In the genomic region with DNA sequence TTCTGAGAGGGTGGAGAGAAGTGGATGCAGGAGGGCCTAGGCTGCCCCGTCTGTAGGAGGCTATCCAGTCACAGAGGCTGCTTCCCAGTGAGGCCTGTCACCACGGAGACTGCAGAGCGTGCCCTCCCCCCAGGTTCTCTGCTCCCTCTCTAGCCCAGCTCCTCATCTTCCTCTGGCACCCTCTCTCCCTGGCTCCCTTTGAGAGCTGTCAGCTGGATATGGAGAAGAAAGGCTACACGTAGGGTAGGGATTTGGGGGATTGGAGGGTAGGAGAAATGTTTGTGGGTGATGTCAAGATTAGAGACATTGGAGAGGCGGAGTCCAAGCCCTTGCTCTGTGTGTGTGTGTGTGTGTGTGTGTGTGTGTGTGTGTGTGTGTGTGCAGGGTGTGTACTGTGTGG, we compare ENCODE assay signal across 8 mouse cellular contexts. TPM values are rescaled to one million over a fixed set of nuclear protein-coding genes. Genes with fewer than 3 reads are reported as not detected.
DNase-seq lines count a peak whose midpoint lies in the region; ATAC-seq and TF ChIP-seq lines count a peak whose summit lies in the region.

No protein-coding gene starts in this region.

- no peak overlapping the region for H3K4me3 ChIP-seq in lung, embryonic 14.5 days (ENCODE audit: low read depth, low read length)
- H3K4me3 ChIP-seq in embryonic facial prominence, embryonic 15.5 days (replicated peaks) = no peak overlapping the region
- peak overlapping the region; percentile 69 for H3K4me3 ChIP-seq in hindbrain, embryonic 13.5 days
- H3K4me3 ChIP-seq in midbrain, embryonic 16.5 days (ENCODE audit: low read depth, low read length) = peak overlapping the region; percentile 78

- WGBS in lung, embryonic 14.5 days = 46% methylated on average over 5 of the region's 5 CpGs
- WGBS in embryonic facial prominence, embryonic 15.5 days = 47% methylated on average over 5 of the region's 5 CpGs
- 21% methylated on average over 5 of the region's 5 CpGs for WGBS in hindbrain, embryonic 13.5 days
- WGBS in midbrain, embryonic 16.5 days = 26% methylated on average over 5 of the region's 5 CpGs

- DNase-seq in lung, embryonic 14.5 days = no peak
- no peak for DNase-seq in lung, postnatal 36 days
- DNase-seq in spleen, postnatal 36 days (ENCODE audit: low spot score in 2 of 2) = no peak
- no peak for DNase-seq in kidney, postnatal 14 days

- H3K4me1 ChIP-seq in lung, embryonic 14.5 days (ENCODE audit: insufficient read depth) = peaks cover 47% of the 10 kb centered on the region
- peaks cover 84% of the 10 kb centered on the region for H3K4me1 ChIP-seq in embryonic facial prominence, embryonic 15.5 days
- peaks cover 88% of the 10 kb centered on the region for H3K4me1 ChIP-seq in hindbrain, embryonic 13.5 days (replicated peaks)
- H3K4me1 ChIP-seq in midbrain, embryonic 16.5 days (ENCODE audit: control insufficient read depth, insufficient read depth, low read length) = peaks cover 75% of the 10 kb centered on the region

- TF ChIP-seq CTCF in lung, embryonic 14.5 days (IDR thresholded peaks at IDR 0.05; ENCODE audit: low read depth) = no peak

- no peaks in the 10 kb centered on the region for H3K27me3 ChIP-seq in lung, embryonic 14.5 days (ENCODE audit: insufficient read depth, low read length)
- H3K27me3 ChIP-seq in embryonic facial prominence, embryonic 15.5 days = no peaks in the 10 kb centered on the region
- no peaks in the 10 kb centered on the region for H3K27me3 ChIP-seq in hindbrain, embryonic 13.5 days
- H3K27me3 ChIP-seq in midbrain, embryonic 16.5 days (ENCODE audit: control insufficient read depth, insufficient read depth, low read depth, low read length) = no peaks in the 10 kb centered on the region

- H3K36me3 ChIP-seq in lung, embryonic 14.5 days (ENCODE audit: insufficient read depth) = peaks cover 5% of the 10 kb centered on the region; the same call in 1 of the 2 replicates
- peaks cover 2% of the 10 kb centered on the region; the same call in 1 of the 2 replicates for H3K36me3 ChIP-seq in embryonic facial prominence, embryonic 15.5 days
- H3K36me3 ChIP-seq in hindbrain, embryonic 13.5 days = peaks cover 3% of the 10 kb centered on the region
- peaks cover 1% of the 10 kb centered on the region for H3K36me3 ChIP-seq in midbrain, embryonic 16.5 days (ENCODE audit: control insufficient read depth, insufficient read depth, low read length)

- H3K9ac ChIP-seq in lung, embryonic 14.5 days = no peak overlapping the region; the same call in 1 of the 2 replicates
- H3K9ac ChIP-seq in embryonic facial prominence, embryonic 15.5 days = no peak overlapping the region
- H3K9ac ChIP-seq in hindbrain, embryonic 13.5 days = peak overlapping the region; percentile 89
- peak overlapping the region; percentile 85 for H3K9ac ChIP-seq in midbrain, embryonic 16.5 days (ENCODE audit: low read depth, low read length)

- no peak for ATAC-seq in lung, embryonic 14.5 days (ENCODE audit: insufficient read depth)
- no peak for ATAC-seq in embryonic facial prominence, embryonic 15.5 days (ENCODE audit: insufficient number of reproducible peaks, low FRiP score, low TSS enrichment, low read depth)
- no peak for ATAC-seq in hindbrain, embryonic 13.5 days (ENCODE audit: low FRiP score)
- no peak for ATAC-seq in midbrain, embryonic 16.5 days
- ATAC-seq in activated CD4-positive, CD25-positive, alpha-beta regulatory T cell, adult 4 months = no peak

- peak overlapping the region; percentile 96 for H3K4me2 ChIP-seq in lung, embryonic 14.5 days
- H3K4me2 ChIP-seq in embryonic facial prominence, embryonic 15.5 days (replicated peaks) = peak overlapping the region; percentile 95; the same call in 1 of the 2 replicates
- peak overlapping the region; percentile 85 for H3K4me2 ChIP-seq in hindbrain, embryonic 13.5 days
- H3K4me2 ChIP-seq in midbrain, embryonic 16.5 days (ENCODE audit: low read length) = peak overlapping the region; percentile 91

- H3K9me3 ChIP-seq in lung, embryonic 14.5 days (ENCODE audit: low read depth, low read length) = no peaks in the 10 kb centered on the region
- H3K9me3 ChIP-seq in embryonic facial prominence, embryonic 15.5 days (replicated peaks) = no peaks in the 10 kb centered on the region
- no peaks in the 10 kb centered on the region for H3K9me3 ChIP-seq in hindbrain, embryonic 13.5 days
- H3K9me3 ChIP-seq in midbrain, embryonic 16.5 days (replicated peaks; ENCODE audit: control insufficient read depth, low read length, poor library complexity, severe bottlenecking) = no peaks in the 10 kb centered on the region

- peak overlapping the region; percentile 36; the same call in 1 of the 2 replicates for H3K27ac ChIP-seq in lung, embryonic 14.5 days (ENCODE audit: low read depth)
- H3K27ac ChIP-seq in embryonic facial prominence, embryonic 15.5 days (replicated peaks) = 0 out of 2 replicates have a peak overlapping the region, but pooled peaks have one; percentile 5
- H3K27ac ChIP-seq in hindbrain, embryonic 13.5 days = peak overlapping the region; percentile 95
- peak overlapping the region; percentile 93; the same call in 1 of the 2 replicates for H3K27ac ChIP-seq in midbrain, embryonic 16.5 days (ENCODE audit: low read length)

RNA-seq across cellular contexts. Expression of a gene that starts 8.8 kb away (rescaled TPM):
- polyA plus RNA-seq in lung, embryonic 14.5 days (2014; fragmentation: Nextera tagmentation; extraction: Ambion mirVana) = 1.8 and 2.0 TPM in 2 replicates
- polyA plus RNA-seq in embryonic facial prominence, embryonic 15.5 days (2015; fragmentation: Nextera tagmentation; extraction: Ambion mirVana) = 2.2 and 3.2 TPM in 2 replicates
- 4.6 and 5.9 TPM in 2 replicates for polyA plus RNA-seq in hindbrain, embryonic 13.5 days (2015; fragmentation: Nextera tagmentation; extraction: Ambion mirVana)
- polyA plus RNA-seq in midbrain, embryonic 16.5 days (2015; fragmentation: Nextera tagmentation; extraction: Ambion mirVana) = 4.3 and 4.6 TPM in 2 replicates
- not detected for polyA plus RNA-seq in activated CD4-positive, CD25-positive, alpha-beta regulatory T cell, adult 4 months (2017; shearing (Covaris generic))

RNA-seq across cellular contexts. Expression of a gene that starts 10.5 kb away (rescaled TPM):
- 163 TPM in 2 replicates for polyA plus RNA-seq in lung, embryonic 14.5 days (2014; fragmentation: Nextera tagmentation; extraction: Ambion mirVana)
- polyA plus RNA-seq in embryonic facial prominence, embryonic 15.5 days (2015; fragmentation: Nextera tagmentation; extraction: Ambion mirVana) = 172 and 180 TPM in 2 replicates
- polyA plus RNA-seq in hindbrain, embryonic 13.5 days (2015; fragmentation: Nextera tagmentation; extraction: Ambion mirVana) = 133 and 148 TPM in 2 replicates
- 130 TPM in 2 replicates for polyA plus RNA-seq in midbrain, embryonic 16.5 days (2015; fragmentation: Nextera tagmentation; extraction: Ambion mirVana)
- 100 to 1,000 TPM; 147 to 198 TPM for polyA plus RNA-seq in activated CD4-positive, CD25-positive, alpha-beta regulatory T cell, adult 4 months (2017; shearing (Covaris generic))

RNA-seq across cellular contexts. Expression of a gene that starts 17.0 kb away (rescaled TPM):
- 5.1 and 7.5 TPM in 2 replicates for polyA plus RNA-seq in lung, embryonic 14.5 days (2014; fragmentation: Nextera tagmentation; extraction: Ambion mirVana)
- polyA plus RNA-seq in embryonic facial prominence, embryonic 15.5 days (2015; fragmentation: Nextera tagmentation; extraction: Ambion mirVana) = 13.6 and 17.4 TPM in 2 replicates
- 17.9 and 19.2 TPM in 2 replicates for polyA plus RNA-seq in hindbrain, embryonic 13.5 days (2015; fragmentation: Nextera tagmentation; extraction: Ambion mirVana)
- 24.5 and 28.0 TPM in 2 replicates for polyA plus RNA-seq in midbrain, embryonic 16.5 days (2015; fragmentation: Nextera tagmentation; extraction: Ambion mirVana)
- polyA plus RNA-seq in activated CD4-positive, CD25-positive, alpha-beta regulatory T cell, adult 4 months (2017; shearing (Covaris generic)) = 10 to 100 TPM; 10.4 to 13.5 TPM

RNA-seq across cellular contexts. Expression of a gene that starts 23.1 kb away (rescaled TPM):
- polyA plus RNA-seq in lung, embryonic 14.5 days (2014; fragmentation: Nextera tagmentation; extraction: Ambion mirVana) = 13.3 TPM in 2 replicates
- polyA plus RNA-seq in embryonic facial prominence, embryonic 15.5 days (2015; fragmentation: Nextera tagmentation; extraction: Ambion mirVana) = 13.8 and 15.6 TPM in 2 replicates
- 17.8 and 18.0 TPM in 2 replicates for polyA plus RNA-seq in hindbrain, embryonic 13.5 days (2015; fragmentation: Nextera tagmentation; extraction: Ambion mirVana)
- polyA plus RNA-seq in midbrain, embryonic 16.5 days (2015; fragmentation: Nextera tagmentation; extraction: Ambion mirVana) = 13.8 and 15.9 TPM in 2 replicates
- 1 to 10 TPM; 8.6 to 9.8 TPM for polyA plus RNA-seq in activated CD4-positive, CD25-positive, alpha-beta regulatory T cell, adult 4 months (2017; shearing (Covaris generic))

RNA-seq across cellular contexts. Expression of a gene that starts 33.0 kb away (rescaled TPM):
- 6.3 and 9.6 TPM in 2 replicates for polyA plus RNA-seq in lung, embryonic 14.5 days (2014; fragmentation: Nextera tagmentation; extraction: Ambion mirVana)
- 6.5 and 7.4 TPM in 2 replicates for polyA plus RNA-seq in embryonic facial prominence, embryonic 15.5 days (2015; fragmentation: Nextera tagmentation; extraction: Ambion mirVana)
- polyA plus RNA-seq in hindbrain, embryonic 13.5 days (2015; fragmentation: Nextera tagmentation; extraction: Ambion mirVana) = 3.6 and 4.5 TPM in 2 replicates
- 2.3 and 3.3 TPM in 2 replicates for polyA plus RNA-seq in midbrain, embryonic 16.5 days (2015; fragmentation: Nextera tagmentation; extraction: Ambion mirVana)
- 1 to 10 TPM; 2.0 to 4.5 TPM for polyA plus RNA-seq in activated CD4-positive, CD25-positive, alpha-beta regulatory T cell, adult 4 months (2017; shearing (Covaris generic))

Comparison
In these comparisons a context has a peak if more than half of its experiments do, and no peak if none do; other contexts are left out.
1. H3K27ac ChIP-seq: peak in every context shown above with its lines; median percentile 95 in hindbrain, embryonic 13.5 days; 93 in midbrain, embryonic 16.5 days; 36 in lung, embryonic 14.5 days; 5 in embryonic facial prominence, embryonic 15.5 days.
2. H3K4me3 ChIP-seq: peak in hindbrain, embryonic 13.5 days (single experiment) and midbrain, embryonic 16.5 days (single experiment); none in lung, embryonic 14.5 days (single experiment) and embryonic facial prominence, embryonic 15.5 days (single experiment).
3. H3K9ac ChIP-seq: peak in hindbrain, embryonic 13.5 days (single experiment) and midbrain, embryonic 16.5 days (single experiment); none in lung, embryonic 14.5 days (single experiment) and embryonic facial prominence, embryonic 15.5 days (single experiment).
4. Peak in every context shown above with its lines, with median percentiles within 50 percentile points of each other: H3K4me2 ChIP-seq.